Mouse (Mus musculus) yolk sac, embryonic 10.5 days (tissue): ENCODE data around the gene Gps2.

Source experiments
- DNase-seq: peaks from one replicate; pipeline ENCODE4 v3.0.0-alpha.2; 2017; ENCODE audit warnings: low spot score

Gene Gps2

DNA sequence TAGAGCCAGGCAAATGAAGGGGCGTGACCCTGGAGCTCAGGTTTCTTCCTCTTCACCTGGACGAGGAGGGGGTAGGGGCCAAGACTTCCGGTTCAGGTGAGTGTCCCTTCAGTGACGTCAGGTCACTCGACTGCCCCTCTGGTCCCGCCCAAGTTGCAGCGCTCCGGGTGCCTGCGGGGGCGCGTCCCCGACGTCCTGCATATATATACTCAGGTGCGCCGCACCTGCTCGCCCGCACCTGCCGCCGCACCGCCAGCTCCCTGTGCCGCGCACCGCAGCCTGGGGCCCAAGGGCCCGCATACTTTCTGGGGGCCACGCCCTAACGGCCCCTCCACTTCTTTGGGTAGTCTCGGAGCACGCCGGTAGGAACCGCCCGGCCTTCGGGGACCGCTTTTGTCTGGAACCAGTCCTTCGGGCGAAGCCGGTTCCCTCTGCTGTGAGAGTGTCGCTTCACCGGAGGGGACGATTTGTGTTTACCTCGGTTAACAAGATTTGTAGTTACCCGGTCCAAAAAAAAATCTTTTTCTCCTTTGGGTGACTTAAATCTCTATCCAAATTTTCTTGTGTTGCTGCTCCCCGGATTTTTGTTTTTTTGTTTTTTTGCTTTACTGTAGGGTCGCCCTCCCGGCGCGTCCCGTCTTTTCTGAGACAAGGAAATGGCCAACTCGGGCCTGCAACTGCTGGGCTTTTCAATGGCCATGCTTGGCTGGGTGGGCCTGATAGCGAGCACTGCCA is 51.8 kb downstream of the Gps2 start:
- peak; percentile 91 for DNase-seq
